Mouse (Mus musculus): ENCODE results near the gene Lman2l.

Lman2l gene

DNA sequence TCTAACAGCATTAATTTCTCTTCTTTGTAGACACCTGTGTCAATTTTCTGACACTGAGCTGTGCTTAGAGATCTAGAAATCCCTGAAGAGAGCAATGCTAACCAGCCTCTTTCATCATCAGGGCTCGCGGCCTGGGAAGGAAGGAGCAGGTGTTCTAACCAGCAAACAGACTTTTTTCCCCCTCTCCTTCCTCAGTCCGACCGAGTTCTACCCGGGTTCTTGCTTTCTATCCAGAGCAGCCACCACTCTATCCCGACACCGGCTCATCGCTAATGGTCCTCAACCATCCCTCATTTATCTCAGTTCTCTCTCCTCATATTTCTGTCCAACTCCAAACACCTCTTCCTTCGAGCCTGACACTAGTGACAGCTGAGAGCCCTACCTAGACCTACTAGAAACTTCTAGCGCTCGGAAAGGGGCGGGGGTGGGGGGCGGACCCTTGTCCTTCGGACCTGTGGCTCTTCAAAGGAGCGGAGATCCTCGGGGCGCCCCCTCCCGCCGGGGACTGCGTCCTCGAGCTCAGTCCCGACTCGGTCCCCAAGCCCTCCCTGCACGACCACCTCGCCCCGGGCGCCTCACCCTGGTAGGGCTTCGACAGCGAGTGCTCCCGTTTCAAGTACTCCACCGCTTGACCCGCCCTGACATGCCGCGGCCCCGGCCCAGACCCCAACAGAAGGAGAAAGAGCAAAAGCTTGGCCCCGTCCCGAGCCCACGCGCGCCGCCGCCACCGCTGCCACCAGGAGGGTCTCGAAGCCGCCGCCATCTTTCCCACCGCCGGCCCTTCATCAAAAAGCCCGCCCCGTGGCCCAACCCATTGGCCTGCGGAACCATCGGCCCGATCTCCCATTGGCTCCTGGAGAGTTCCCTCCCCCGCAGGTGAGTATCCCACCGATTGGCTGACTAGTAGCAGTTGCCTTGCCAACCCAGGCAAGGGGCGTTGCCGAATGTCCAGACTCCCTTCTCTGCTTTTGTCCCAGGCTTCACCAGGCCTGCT lies at the start of gene Lman2l:
Gene Lman2l, minus strand, starts transcription at position 801 of the 994 bp plus-strand sequence.
- DNase-seq (ENCODE audit: low read depth, low spot score): peak; percentile 90

DNA sequence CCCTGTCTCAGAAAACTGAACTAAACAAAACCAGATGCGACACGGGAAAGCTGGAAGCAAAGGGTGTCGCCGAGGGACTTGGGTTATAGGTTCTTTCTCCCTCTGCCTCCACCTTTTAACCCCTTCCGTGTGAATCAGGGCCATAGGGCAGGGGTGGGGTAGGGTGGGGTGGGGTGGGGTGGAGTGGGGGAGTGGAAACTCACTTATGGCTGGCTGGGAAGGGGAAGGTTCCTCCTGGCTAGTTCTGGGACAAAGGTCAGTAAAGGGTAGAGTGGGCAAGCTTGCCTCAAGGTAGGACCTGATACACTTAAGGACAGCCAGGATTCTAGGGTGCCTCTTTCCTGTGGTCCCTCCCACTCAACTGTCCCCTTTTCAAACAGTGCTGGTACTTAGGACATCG lies 48.2 kb upstream of the Lman2l start:
- no peak for DNase-seq (ENCODE audit: low read depth, low spot score)

DNA sequence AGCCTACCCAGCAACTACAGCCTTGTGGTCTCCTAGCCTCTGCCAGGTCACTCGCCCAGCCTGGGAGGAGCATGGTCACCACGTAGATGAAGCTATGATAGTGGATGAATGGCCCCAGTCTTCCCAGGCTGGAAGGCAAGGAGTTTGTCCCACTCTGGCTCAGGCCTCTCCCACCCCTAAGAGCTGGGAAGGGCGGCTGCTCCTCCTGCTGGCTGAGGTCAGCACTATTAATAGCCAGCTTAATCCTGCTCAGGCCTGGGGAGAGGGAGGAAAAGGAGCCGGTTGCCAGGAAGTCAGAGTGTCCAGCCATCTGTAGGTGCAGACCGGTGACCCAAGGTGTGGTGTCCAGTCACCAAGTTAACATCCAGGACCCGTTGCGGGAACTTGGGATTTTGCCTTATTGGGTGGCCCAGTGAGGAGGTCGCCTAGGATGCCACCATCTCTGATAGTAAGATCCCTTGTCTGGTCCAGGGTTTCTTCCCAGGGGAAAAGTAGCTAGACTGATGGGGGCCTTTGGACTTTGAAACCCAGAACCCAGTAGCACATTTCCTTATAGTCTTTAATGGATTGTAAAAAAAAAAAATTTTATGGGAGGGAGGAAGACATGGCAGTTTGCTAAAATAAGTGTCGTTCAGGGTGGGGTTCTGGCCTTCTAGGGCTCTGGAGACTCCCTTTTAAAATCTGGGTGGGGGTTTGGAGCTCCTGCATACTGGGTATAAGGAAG lies 47.5 kb upstream of the Lman2l start:
- DNase-seq (ENCODE audit: low read depth, low spot score): peak; percentile 76

DNA sequence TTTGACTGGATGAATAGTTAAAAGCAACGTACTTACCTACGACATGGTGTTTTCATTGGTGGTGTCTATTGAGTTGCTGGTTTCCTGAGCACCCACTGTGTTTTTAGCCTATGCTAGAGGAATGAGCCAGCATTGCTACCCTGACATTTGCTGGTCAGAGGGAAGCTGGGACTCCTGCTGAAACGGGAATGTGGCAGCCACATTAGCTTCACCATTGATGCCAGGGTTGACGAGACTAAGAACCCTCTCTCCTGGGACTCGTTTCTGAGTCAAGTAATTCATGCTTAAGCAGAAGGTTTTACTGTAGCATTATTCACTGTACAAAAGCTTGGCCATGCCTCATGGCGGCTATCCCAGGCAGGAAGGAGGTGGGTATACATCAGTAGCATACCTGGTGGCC lies 44.6 kb upstream of the Lman2l start:
- no peak for DNase-seq (ENCODE audit: low read depth, low spot score)

DNA sequence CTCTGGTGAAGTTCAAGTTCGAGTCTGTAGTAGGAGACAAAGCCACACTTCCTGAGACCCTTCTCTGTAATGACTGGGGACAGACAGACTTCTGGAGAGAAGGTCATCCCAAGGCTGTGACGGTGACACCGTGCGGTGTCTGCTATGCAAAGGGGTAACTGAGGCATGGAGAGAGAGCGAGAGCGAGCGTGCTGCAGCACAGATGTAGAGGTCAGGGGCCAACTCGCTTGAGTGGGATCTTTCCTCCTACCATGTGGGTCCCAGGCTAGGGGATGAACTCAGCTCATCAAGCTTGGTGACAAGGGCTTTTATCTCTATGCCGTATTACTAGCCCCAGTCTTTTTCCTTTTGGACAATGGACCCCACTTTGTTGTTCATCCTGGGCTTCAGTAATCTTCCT lies 42.0 kb upstream of the Lman2l start:
- DNase-seq (ENCODE audit: low read depth, low spot score): no peak

DNA sequence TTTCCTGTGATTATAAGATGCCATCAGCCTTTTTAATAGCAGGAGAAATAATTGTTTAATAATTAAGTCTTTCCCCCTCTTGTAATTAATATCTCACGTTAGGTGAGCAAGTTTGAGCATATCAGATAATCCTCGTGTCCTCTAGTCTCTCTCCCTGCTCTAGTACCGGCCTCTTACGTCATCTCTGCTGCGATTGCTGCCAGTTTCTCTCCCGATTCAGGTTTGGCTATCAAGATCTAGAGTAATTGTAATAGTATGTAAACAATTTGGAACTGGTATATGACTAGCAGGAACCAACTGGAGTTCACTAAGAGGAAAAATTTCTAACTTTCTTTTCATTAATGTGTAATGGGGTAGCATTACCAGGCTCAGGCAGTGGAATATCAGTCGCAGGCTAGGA lies 40.0 kb upstream of the Lman2l start:
- DNase-seq (ENCODE audit: low read depth, low spot score): no peak

DNA sequence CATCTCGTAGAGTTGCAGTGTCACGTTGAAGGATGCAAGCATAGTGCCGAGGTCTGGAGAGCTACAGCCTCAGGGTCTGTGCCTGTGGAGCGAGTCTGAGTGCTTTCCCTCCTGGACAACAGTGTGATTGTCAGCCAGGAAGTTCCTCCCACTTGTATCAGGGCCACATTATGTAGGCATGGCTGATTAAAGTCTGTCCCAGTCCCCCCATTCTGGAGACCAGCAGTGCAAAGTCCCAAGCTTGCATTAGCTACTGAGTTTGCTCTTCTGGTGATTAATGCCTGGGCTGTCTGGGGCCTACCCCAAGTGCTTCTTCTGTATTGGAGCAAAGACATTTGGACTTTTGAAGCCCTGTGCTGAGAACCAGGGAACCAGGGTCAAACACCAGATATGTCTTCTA lies 38.8 kb upstream of the Lman2l start:
- DNase-seq (ENCODE audit: low read depth, low spot score): no peak

DNA sequence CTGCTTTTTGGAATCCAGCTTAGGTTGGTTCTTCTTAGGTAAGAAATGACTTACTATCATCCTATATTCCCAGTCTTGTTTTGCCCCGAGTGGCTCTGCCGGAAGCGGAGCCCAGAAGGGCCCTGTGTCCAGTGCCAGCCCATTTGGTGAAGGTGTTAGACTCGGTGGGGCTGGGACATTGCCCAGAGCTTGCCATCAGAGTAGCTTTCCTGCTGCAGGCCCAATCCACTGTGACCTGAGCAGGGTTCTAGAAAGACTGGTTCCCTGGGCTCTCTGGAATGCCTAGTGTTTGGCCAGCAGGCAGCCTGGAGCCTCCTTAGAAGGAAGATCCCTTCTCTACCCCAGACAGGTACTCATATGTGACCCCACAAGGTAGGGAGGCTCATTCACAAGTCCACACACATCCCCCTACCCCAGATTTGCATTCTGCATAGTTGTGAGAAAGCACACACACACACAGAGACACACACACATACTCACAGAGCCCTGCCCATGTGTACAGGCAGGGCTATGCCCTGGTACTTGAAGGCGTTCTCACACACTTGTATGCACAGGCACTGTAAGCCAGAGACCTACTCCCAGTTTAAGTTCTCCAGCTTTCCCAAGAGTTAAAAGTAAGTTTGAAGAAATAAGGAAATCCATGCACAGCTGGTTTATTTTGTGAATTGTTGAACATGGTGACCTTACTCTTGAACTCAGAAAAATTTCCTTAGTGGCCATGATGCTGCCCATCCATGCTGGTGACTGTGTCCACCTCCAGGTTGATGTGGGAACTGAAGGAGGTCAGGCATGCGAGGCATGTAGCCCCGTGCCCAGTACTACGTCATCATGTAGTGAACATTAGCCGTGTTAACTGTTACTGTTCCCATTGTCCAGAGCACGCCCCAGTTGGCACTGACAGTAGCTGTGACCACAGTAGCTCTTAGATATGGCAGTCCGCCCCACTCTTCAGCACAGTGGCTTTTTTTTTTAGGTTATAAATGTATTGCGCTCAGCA lies 35.1 kb upstream of the Lman2l start:
- DNase-seq (ENCODE audit: low read depth, low spot score): no peak

DNA sequence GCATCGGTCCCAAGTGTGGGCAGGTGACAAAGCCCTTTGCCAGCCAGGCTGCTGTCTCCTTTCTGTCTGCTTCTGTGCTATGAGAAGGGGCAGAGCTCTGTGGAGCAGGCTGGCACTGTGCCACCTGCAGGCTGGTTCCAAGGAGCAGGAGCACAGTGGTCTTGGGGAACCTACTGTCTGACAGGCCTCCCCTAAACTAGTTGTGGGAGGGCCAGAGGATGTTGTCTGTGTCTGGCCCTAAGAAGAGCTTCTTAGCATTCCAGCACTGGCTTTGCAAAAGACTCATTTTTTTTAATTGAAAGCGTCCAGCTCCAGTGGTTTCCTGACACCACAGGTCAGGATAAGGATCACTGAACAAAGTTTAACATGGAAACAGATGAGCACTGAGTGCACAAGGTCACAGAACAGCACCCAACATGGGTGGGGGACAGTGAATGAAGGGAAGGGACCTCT lies 33.3 kb upstream of the Lman2l start:
- DNase-seq (ENCODE audit: low read depth, low spot score): no peak

DNA sequence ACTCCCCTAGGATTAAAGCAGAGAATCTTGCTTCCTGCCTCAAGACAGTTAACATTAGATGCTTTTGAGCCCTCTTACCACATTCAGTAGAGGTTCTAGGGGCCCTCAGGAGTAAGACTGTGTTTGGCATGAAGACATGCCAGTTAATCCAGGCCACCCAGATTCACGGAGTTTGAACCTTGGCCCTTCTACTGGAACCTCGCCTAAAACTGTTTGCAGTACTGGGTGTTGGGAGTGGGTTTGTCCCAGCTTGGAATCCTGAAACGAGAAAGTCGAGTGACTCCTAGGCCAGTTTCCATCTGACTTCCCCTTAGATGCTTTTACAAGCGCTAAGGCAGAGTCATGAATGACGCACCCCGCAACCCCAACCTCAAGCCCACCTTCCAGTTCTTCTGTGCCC lies 31.4 kb upstream of the Lman2l start:
- DNase-seq (ENCODE audit: low read depth, low spot score): no peak

DNA sequence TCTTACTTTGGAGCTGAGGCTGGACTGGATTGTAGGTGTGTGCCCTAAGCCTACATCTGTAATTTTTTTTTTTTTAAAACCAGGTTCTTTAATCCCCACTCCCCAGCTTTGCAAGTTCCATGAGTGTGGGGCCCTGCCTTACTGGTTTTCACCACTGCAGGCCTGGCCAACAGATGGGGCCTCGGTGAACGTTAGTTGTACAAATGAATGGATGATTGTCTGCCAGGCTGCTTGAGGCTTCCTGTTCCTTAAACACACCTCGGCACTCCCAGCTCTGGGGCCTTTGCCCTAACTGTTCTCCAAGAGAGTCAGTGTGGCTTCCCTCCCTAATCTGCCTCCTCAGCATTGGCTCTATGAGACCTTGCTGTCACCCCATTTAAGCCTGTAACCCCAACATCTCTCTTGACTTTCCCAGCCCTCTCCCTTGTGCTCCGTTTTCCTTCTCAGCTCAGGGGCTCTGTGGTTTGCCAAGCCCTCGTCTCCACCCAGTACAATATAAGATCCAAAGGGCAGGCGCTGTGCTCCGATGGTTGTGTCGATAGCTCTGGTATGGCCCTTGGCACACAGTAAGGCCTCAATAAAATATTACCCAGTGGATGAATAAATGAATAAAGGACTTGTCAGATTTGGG lies 30.5 kb upstream of the Lman2l start:
- no peak for DNase-seq (ENCODE audit: low read depth, low spot score)

DNA sequence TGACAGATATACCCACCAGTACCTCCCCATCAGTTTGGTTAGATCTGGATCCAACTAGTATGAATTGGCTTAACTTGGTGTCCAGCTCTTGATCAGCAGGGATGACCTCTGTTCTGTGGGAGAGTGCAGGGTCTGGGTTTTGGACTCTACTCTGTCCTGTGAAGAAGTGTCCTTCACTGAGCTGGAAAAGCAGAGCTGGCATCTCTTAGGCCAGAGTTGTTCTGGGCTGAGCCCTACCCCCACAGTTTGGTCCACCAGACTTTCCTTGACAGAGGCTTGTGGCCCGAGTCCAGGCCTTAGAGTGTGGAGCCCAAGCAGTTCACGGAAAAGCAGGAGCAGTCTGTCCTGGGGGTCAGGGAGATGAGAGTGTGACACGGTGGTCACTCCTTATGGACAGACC lies 29.6 kb upstream of the Lman2l start:
- no peak for DNase-seq (ENCODE audit: low read depth, low spot score)

DNA sequence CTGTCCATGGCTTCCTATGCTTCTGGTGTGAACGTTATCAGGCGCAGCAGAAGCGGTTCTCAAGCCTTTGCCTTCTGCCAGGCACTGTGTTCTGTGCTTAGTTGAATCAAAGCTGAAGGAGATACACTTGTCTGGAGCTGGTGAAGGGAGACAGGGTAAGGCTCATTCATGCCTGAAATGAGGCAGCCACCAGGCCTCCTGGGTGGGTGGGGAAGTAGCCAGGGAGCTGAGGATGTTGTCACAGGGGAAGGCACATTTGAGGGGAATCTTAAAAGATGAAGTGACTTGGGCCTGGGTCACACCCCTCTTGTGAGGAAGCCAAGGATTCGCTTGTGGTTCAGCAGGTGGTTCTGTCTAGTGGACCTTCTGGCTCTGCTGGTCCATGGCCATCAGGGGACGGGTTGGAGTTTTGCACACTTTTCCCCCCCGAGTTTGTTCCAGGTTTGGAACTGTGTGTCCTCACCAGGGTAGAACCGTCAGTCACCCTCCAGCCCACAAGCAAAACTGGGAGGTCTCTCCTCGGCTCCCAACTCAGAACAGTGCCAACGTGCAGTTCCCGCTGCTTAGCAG lies 28.2 kb upstream of the Lman2l start:
- no peak for DNase-seq (ENCODE audit: low read depth, low spot score)

DNA sequence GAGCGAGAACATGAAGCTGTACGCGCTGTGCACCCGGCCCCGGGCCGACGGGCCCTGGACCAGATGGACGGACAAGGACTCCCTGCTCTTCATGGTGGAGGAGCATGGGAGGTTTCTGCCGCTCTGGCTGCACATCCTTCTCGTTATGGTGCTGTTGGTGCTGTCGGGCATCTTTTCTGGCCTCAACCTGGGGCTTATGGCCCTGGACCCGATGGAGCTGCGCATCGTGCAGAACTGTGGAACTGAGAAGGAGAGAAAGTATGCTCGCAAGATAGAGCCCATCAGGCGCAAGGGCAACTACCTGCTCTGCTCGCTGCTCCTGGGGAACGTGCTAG lies 27.0 kb upstream of the Lman2l start:
- no peak for DNase-seq (ENCODE audit: low read depth, low spot score)

DNA sequence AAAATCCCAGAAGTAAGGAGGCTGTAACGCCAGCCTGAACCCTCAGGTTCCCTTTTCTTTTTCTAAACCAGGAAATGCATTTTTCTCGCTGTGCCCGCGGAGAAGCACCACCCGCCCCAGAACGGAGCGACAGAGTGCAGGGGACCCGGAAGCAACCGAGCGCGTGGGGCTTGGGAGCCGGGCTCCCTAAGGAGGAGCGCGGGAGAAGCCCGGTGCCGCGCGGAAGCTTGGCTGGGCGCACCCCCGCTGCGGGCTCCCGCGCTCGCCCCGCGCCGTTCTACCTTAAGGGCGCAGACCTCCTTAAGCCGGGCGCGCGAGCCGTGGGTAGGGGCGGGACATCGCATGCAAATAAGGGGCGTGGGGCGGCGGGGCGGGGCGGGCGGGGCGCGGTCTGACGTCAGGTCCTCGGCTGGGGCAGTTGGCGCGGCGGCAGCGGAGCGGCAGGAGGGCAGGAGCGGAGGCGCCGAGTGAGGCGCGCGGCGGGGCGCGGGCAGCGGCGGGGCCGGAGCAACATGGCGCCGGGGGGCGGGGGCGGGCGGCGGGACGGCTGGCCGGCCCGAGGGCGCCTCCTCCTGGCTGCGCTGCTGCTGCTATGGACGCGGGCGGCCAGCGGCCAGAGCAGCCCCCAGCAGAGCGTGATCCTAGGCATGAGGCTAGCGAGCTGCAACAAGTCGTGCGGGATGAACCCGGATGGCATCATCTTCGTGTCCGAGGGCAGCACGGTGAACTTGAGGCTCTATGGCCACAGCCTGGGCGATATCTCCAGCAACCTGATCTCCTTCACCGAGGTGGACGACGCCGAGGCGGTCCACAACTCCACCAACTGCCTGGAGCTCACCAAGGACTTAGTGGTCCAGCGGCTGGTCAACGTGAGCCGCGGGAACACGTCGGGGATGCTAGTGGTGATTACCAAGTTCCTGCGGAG lies 26.4 kb upstream of the Lman2l start, which contains the start of gene Cnnm4:
Gene Cnnm4, plus strand, starts transcription at position 440 of the 925 bp plus-strand sequence.
- DNase-seq (ENCODE audit: low read depth, low spot score): peak; percentile 82

DNA sequence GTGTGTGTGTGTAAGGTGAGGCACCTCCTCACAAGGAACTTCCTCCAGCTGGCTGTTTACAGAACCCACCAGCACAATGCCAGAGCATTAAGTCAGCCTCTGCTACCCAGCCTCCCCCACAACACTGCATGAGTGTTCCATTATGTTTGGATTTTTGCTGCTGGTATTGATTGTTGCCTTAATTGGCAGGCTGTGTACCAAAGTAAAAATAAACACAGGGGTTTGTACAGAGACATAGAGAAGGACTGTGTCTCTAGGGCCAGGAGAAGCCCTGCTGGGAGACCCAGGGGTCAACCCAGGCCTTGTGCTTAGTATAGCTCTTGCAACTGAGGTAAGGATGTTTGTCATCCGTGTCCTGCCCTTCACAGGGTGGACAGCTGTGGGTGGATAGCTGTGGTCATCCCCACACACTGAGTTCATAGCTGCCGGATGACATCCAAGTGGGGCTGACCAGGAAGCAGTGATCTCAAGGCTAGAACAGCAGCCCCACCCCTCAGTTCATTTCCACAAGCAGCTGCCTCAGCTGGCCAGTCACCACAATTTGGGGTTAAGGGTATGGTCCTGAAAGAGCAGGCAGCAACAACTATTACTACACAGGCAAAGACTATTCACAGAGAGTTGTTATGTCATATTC lies 24.9 kb upstream of the Lman2l start:
- no peak for DNase-seq (ENCODE audit: low read depth, low spot score)

DNA sequence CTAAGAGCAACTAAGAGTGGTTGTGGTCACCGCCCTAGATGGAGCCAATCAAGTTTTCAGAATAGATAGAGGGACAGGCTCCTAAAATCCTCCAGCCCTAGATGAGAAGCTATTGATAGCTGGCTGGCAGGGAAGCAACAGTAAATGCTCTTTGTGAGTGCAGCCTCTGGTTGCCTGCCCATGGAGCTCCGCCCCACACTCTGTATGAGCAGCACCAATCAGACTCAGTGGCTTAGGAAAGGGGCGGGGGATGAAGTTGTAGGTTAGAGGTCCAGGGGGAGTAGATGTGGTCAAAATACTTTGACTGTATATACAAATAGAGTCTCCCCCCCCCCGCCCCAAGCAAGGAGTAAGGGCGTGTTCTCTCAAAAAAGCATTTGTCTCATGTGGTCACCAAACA lies 22.4 kb upstream of the Lman2l start:
- no peak for DNase-seq (ENCODE audit: low read depth, low spot score)

DNA sequence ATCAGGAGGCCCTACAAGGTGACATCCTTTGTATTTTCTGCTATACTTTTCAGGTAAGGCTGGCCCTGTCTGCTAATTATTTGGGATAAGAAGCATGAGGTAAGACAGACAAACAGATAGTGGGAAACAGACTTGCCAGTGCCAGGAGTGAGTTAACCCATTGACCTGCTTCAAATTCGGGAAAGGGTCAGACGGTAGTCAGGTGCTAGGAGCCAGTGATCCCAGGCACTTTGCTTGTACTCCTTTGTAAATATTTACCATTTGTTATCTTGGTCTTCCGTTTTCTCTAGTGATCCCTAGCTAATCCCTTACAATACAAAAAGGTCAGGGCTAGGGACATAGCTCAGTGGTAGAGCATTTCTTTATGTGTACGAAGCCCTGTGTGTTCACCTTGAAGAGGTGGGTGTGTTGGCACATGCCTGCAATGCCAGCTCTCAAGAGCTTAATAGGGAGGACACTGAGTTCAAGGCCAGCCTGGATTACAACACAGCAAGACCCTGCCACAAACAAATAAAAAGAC lies 20.6 kb upstream of the Lman2l start:
- DNase-seq (ENCODE audit: low read depth, low spot score): no peak

DNA sequence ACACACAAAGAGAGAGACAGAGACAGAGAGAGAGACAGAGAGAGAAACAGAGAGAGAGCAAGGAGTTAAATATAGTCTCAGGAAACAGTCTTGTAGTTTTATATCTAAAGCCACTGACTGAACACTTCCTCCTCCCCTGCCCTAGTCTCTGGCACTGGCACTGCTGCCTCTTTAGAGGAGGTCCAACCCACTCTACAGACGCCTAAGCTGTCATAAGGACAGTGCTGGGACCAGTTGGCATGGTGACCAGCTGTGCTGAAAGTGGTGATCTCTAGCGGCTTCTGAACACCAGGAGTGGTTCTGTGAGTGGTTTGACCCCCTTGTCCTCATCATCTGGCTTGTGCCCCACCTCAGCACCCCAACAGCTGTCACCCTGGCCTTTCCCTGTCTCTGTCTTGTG lies 16.8 kb upstream of the Lman2l start:
- DNase-seq (ENCODE audit: low read depth, low spot score): no peak

Data from retina, postnatal 7 days (tissue).